Mouse (Mus musculus): ENCODE data around the gene Tmem258.

Tmem258 gene

DNA sequence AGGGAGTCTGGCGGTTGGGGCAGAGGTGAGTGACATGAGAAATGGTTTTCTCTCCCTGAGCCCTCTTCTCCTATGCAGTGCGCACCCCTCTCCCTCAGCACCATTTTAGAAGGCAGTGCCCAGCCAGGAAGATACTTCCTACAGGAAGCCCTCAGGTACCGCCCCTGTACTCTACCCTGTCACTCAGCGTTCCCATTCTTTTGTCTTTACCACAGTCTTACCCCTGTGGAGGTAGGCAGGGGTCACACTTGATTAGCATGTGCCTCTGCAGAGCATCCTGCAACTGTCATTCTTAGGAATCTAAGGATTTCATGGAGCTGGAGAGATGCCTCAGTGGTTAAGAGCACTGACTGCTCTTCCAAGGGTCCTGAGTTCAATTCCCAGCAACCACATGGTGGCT lies 19.7 kb downstream of the Tmem258 start:
- no peak for DNase-seq (ENCODE audit: low read depth)

DNA sequence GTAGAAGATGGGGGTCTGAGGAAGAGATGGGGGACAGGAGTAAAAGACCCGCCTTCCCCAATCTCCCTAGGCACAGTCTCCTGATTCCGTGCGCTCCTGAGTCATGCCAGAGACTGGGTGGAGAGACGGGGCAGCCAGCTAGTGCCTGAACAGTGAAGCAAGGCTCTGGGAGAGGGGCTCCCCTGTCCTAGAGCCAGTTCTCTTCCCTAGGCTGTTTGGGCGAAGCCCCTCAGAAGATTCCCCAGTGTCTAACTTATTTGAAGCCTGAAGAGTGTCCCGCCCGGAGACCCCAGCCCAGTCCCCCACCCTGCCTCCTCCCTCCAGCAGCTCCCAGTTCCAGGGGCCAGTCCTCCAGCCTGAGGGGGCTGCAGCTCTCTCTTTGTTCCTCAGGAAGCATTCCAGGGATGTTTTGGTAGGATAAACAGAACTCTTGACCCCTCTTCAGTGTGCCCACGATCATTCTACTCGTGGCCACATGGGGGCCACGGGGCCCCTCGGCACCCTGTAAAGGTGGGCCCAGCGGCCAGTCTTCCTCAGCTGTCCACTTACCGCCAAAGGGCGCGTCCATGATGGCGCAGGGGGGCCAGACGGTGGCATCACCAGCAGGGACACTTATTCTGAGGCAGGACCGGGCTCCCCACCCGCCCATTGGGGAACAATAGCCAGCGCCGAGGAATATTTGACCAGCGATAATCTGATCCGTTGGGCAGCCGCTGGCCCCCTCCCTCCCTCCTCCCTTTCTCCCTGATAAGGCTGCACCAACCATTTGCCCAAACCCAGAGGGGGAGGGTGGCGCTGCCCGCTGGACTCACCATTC lies 21.0 kb downstream of the Tmem258 start:
- no peak for DNase-seq (ENCODE audit: low read depth)

DNA sequence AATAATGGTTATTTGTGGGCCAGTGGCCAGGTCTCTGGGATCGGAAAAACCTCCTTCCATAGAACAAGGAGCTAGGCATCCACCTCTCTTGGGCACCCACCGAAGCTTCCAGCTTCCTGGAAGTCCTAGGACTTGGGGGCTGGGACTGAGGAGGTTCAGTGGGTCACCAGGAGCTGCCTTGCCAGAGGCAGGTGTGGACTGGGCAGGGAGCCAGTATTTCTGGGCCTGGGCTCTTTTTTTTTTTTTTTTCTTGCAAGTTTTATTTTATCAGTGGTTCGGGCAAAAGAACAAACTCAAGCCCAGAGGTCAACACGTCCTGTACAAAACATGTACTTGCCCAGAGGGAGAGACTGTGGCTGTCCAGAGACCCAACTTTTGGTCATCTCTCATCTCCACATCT lies 22.0 kb downstream of the Tmem258 start:
- DNase-seq (ENCODE audit: low read depth): no peak

DNA sequence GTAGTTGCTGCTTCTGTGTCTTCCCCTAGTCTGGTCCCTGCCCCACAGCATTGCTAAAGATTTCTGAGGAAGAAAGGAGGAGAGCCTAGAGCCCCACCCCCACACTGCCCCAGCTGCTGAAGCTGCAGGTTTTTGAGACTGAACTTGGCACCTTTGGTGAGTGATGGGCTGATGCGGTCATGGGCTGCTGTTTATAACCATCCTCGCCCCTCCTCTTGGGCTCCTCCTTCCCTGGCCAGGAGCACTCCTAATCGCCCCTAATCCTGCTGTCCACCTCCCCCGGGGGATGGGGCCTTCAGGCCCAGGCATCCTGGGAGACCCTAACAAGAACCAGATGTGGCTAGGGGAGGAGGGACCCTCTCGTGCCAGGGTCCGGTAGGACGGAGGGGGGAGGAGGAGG lies 27.2 kb downstream of the Tmem258 start:
- no peak for DNase-seq (ENCODE audit: low read depth)

DNA sequence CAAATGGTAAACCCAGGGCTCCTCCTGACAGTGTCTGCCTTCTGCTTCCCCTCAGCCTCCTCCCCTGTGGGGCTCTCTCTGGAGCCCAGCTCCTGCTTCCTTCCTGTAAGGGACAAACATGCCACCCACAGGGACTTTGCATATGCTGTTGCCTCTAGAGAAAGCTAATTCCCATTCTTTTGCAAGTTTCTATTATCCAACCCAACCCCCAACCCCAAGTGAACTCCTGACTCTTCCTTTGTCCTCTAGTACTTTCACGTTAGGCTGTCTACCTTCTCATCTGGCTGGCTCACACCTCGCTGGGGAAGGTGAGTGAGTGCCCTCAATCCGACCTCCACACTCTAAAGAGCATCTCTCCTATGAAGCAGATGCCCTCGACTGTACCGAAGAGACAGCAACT lies 28.1 kb downstream of the Tmem258 start:
- no peak for DNase-seq (ENCODE audit: low read depth)

DNA sequence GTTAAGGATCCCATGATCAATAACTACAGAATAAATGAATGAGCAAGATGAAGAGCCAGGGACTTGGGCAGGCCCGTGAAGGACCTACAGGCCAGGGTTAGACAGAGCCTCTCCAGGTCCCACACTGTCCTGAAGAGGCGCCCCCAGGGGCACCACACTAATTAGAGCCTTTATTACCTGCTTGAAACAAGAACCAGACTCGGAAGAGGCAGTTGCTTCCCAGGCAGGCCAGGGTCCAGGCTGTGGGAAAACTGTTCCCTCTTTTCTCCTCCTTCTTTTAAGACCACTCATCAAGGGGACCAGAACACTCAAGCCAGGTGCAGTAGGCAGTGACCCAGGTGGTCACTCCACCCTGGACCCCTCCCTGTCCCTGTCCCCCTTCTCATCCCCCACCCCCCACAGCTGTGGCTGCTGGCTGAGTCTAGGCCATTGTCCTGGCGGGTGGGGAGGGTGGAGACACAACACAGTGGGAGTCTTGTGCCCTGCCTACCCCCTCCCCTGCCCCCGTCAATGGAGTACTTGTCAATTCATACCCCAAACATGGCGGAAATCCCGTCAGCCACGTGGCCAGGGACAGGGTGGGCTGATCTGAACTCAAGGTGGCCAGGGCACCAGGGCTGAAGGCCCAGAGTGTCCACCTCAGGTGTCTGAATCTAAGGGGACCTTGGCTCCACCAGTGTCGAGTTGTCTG lies 28.7 kb downstream of the Tmem258 start:
- no peak for DNase-seq (ENCODE audit: low read depth)

DNA sequence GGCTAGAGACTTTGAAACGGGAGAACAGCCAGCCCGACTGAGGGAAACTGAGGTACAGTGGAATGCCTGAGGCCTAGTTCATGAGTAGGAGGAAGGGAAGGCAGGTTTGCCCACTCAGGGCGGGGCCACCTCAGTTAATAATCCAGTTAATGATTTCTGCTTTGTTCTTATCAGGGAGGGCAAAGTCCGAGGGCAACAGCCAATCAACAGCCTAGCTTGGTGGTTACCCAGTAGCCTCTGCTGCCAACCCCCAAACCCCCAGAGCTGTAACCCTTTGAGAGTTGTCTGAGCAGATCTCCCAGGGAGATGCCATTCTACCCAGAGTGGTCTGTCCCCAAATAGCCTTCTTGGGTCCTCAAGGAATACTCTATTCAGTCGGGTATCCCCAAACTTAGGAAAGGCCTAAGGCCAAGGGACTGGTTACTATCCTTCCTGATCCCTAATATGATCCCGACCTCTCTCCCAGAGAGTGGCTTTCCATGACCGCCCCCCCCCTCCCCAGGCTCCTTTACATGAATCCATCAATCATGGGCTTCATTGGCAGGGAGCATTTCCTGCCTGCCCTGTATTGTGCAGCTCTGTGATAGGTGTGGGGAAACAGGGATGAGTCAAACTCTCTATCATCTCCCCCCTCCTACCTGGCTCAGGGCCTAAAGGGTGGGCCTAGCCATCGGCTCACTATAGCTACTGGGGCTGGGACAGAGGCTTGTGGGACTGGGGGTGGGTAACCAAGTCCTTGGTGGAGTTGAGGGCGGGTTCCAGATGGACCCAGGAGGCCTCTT lies 32.2 kb downstream of the Tmem258 start:
- DNase-seq (ENCODE audit: low read depth): no peak

DNA sequence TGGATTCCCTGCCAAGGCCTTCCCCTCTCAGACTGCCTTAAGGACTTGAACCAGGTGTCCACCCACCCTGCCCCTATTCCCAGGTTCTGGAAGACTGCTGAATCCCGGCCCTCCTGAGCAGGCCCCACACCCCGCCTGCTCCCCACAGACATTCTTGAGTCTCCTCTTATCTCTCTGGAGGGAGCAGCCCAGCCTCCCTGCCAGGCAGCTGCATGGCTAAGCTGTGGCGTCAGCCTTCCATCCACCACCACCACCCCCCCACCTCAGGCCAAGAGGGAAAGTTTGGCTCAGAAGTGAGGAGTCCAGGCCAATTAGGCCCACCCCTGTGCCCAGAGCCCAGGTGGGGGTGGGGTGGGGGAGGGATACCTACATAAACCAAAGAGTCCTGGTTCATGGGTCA lies 34.7 kb downstream of the Tmem258 start:
- DNase-seq (ENCODE audit: low read depth): no peak

DNA sequence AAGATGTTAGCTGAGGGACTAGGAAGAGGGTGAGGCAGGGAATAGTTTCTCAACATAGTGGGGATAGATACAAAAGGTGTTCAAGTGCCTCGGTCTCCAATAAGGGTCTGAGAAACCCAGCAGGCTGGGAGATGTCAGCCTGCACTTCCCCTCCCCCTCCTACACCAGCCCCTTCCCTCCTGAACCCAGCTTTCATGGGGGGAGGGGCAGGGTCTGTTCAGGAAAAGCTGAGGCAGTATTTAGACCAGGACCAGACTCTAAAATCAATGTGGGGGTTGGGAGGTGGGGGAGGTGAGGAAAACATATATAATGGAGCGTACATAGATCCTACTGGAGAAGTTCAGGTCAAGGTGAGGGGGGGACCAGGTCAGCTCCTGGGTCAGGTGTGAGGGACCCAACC lies 35.6 kb downstream of the Tmem258 start:
- DNase-seq (ENCODE audit: low read depth): peak; percentile 3

DNA sequence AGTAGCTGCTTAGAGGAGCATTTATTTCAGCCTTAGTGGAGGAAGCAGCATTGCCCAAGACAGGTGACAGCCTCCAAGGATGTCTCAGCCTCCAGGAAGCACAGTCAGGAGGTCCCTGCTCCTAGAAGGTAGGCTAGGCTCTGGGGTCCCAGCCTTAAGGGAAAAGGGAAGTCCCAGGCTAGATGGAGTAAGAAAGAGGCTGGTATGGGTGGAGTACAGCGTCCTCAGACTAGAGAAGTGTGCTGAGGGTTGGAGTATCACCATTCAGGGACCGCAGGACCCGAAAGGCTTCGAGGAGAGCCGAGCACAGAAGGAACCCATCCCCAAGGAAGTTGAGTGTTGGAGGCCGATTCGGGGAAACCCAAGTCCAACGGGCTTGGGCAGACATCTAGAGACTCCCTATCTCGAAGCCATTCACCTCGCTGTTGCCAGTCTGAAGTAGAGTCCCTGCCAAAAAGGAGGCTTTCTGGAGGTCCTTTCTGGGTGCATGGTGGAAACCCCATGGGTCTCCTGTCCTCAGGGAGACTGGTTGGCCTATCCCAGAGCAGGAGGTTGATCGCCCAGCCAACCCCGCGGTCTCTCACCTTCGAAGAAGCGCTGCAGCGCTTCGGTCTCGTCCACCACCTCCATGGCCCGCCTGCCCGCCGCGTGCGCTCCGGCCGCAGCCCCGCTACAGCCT lies 36.3 kb downstream of the Tmem258 start:
- DNase-seq (ENCODE audit: low read depth): no peak

DNA sequence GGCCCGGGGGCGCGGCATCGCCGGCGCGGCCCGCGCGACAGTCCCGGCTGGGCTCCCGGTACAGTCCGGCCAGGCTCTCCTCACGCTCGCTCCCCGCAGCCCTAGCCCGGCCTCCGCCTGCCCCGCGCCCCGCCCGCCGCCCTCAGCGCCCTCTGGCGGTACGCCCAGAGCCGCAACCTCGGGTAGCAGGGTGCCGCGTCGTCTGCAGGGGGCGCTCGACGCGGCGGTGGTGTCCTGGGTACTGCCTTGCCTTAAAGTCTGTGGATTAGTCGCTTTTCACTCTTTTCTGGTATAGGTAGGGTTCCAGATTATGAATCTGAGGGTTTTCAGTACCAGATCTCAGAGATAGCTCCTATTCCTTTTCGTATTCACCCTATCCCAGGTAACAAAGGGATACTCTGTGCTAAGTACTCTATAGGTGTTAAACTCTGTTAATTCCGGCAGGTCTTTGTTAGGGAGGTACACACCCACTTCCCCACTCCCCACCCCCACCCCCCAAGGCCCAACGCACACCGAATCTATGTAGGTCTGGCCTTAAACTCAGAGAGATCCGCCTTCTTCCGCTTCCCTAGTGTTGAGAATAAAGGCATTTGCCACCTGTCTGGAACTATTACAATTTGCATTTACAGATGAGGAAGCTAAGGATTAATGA lies 37.0 kb downstream of the Tmem258 start, which contains the start of gene Myrf:
Myrf (minus strand) TSS at position 95 of the 652 bp plus-strand sequence.
- peak; percentile 84 for DNase-seq (ENCODE audit: low read depth)

DNA sequence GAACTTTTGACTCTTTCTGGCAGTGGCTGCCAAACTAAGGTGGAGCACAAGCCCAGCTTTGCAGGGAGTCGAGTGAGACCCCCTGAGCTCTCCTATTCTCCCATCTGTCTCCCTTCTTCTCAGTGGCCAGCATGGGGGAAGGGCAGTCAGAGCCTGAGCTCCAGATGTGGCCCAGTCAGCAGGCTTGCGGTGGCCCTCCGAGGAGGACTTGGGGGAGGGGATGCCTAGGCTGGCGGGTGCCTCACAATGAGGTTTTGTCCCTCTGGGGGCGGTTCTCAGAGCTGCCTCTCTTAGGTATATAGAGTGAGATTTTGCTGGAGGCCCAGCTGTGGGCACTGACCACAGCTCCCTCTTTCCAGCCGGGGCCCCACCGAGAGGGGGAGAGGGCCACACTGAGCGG lies 39.1 kb downstream of the Tmem258 start:
- DNase-seq (ENCODE audit: low read depth): no peak

DNA sequence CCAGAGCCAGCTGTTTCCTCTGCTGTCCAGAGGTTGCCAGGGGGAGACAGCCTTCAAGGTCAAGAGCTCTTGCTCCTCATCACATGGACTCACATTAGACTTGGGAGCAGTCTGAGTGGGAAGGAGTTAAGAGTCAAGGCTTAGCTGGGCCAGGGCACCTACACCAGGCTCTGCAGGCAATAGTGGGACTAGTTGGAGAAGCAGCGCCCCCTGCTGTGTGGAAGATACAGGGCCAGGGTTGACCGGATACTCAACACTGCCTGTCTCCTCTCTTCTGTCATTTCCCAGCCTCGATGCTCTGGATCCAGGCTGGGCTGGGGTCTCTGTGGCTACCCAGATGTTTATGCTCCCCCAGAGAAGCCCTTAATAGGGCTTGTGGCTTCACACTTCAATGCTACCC lies 40.4 kb downstream of the Tmem258 start:
- DNase-seq (ENCODE audit: low read depth): peak; percentile 19

DNA sequence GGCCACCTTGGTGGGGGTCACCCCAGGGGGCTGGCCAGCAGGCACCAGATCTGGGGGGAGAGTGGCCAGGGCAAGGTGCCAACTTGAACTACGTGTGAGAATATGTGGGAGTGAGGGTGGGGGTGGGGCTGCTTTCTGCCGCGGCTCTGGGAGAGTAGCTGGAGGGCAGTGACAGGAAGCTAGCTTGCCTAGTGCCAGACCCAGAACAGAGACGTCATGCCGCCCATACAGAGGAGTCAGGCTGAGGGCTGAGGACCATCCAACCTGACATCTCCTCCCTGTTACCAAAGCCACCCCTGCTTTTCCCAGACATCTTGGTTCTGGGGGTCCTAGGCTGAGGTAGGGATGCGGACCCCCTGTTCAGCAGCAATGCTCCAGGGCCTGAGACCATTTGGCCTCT lies 43.4 kb downstream of the Tmem258 start:
- DNase-seq (ENCODE audit: low read depth): no peak

DNA sequence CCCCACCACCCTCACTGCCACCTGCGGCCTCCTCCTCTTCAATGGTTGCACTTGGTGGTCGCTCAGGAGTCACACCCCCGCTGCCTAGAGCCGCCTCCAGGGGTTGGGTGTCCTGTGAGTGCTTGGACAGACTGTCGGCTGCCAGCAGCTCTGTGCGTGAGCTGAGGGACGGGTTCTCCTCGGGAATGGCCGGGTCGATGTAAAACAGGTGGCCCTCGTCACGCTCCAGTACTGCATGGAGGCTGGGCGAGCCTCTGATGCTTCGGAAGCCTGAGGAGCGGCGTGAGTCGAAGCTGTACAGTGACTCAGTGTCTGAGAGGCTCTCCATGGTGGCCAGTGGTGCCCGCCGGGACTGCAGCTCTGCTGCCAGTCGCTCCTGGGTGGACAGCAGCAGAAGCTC lies 44.3 kb downstream of the Tmem258 start:
- no peak for DNase-seq (ENCODE audit: low read depth)
